13 mouse cellular contexts compared by ENCODE assay signal in the genomic region with DNA sequence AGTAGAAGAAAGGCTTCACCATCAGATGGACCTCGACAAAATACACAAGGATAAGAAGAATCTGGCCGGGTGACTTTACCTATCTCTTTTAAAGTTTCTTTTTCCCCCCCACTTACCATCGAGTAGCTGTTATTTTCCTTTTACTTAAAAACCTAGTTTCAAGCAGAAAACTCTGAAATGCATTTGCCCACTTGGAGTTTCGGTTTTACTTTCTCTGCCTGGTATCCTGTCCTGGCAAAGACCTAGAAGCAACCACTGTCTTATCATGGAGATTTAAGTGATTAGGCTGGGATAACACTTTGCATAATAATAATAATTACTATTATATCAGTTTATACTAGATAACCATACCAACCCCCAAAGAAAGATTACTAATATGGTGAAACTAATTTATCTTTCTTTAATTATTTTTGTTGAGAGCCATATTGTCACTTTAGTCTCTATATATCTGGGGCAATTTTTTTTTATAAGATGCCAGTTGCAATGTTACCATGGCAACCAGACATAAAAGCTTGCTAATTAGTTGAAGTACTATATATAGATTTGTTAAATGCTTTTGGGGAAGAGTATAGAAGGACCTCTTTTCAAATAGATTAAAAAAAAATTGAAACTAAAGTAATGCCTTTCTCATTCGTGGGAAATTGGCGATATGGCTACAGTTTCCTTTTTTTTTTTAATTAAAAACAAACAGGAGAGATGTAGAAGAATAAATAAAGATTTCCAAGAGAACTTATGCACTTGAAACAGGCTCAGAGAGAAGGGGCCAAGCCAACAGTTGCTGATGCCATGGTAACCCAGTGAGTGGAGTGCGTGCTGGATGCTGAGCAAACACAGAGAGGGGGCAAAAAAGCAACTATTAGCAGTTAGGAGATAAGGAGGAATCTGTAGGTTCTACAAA.
DNase-seq lines count a peak whose midpoint lies in the region; ATAC-seq and TF ChIP-seq lines count a peak whose summit lies in the region.
"Had no signal": no experiment of that assay in that cellular context is flagged by ENCODE, and none has a peak within 500 bp of the region (broad histone marks: within the 10 kb centered on the region; RNA-seq: fewer than 3 reads in every experiment).

No protein-coding gene starts in this region.

- peaks cover 16 to 51% of the 10 kb centered on the region in 2 experiments for H3K4me1 ChIP-seq in CH12.LX (ENCODE audit: control insufficient read depth in 1 of 2, insufficient read depth in 2 of 2)
- H3K4me1 ChIP-seq in forebrain, embryonic 14.5 days (ENCODE audit: control insufficient read depth, insufficient read depth, low read length), result peaks cover 24% of the 10 kb centered on the region
- H3K4me1 ChIP-seq in midbrain, embryonic 14.5 days (ENCODE audit: control insufficient read depth, insufficient read depth, low read length), result peaks cover 28% of the 10 kb centered on the region; the same call in 1 of the 2 replicates
- H3K4me1 ChIP-seq: megakaryocyte, embryonic 14.5 days had no signal

- dilution Hi-C loops in CH12.LX (cut with MboI; ENCODE audit: extremely low pct_ligation_motif_present, extremely low pct_unique_long_range_greater_than_20kb, low sequenced_read_pairs), result no loop called here

- peak overlapping the region; percentile 72 for H3K27ac ChIP-seq in CH12.LX (ENCODE audit: insufficient read depth, low read depth)
- 0 out of 2 replicates have a peak overlapping the region, but pooled peaks have one; percentile 4 for H3K27ac ChIP-seq in forebrain, embryonic 14.5 days (ENCODE audit: low read depth, low read length)
- no peak overlapping the region for H3K27ac ChIP-seq in midbrain, embryonic 14.5 days (replicated peaks; ENCODE audit: low read depth, low read length)

- peak; percentile 16 for DNase-seq in kidney, adult 9 months
- DNase-seq in kidney, adult 8-10 months, result no peak
- DNase-seq in CH12.LX (ENCODE audit: extremely low read depth), result no peak
- DNase-seq in forebrain, embryonic 14.5 days (ENCODE audit: low spot score), result peak; percentile 68
- peak; percentile 53 for DNase-seq in midbrain, embryonic 14.5 days
- DNase-seq in heart, postnatal 14 days, result no peak
- DNase-seq: cerebellum, postnatal 36 days; heart, postnatal 4 days; kidney, adult 11 months; lung, adult 18-20 months had no signal

- no peak for TF ChIP-seq CTCF in CH12.LX (conservative IDR thresholded peaks at IDR 0.05 in 1 of 2, IDR thresholded peaks at IDR 0.05 in 1 of 2; ENCODE audit: low read depth in 2 of 2, low read length in 2 of 2)

- no peak for TF ChIP-seq RAD21 in CH12.LX (IDR thresholded peaks at IDR 0.05; ENCODE audit: low read depth, low read length)

- H3K4me2 ChIP-seq in CH12.LX (ENCODE audit: insufficient read depth, low read depth, poor library complexity, severe bottlenecking), result peak overlapping the region; percentile 86
- H3K4me2 ChIP-seq in forebrain, embryonic 14.5 days (ENCODE audit: low read length), result no peak overlapping the region
- no peak overlapping the region for H3K4me2 ChIP-seq in midbrain, embryonic 14.5 days (ENCODE audit: low read length)

- no peak for TF ChIP-seq POLR2A in CH12.LX (IDR thresholded peaks at IDR 0.05; ENCODE audit: low read depth, low read length)

- peaks cover 8 to 45% of the 10 kb centered on the region in 2 experiments for H3K36me3 ChIP-seq in CH12.LX (replicated peaks in 1 of 2; ENCODE audit: control insufficient read depth in 1 of 2, insufficient read depth in 1 of 2, low read length in 1 of 2)
- H3K36me3 ChIP-seq in forebrain, embryonic 14.5 days (ENCODE audit: control insufficient read depth, insufficient read depth, low read length), result no peaks in the 10 kb centered on the region
- no peaks in the 10 kb centered on the region for H3K36me3 ChIP-seq in midbrain, embryonic 14.5 days (ENCODE audit: control insufficient read depth, insufficient read depth, low read length)

- peak overlapping the region; percentile 52 for H3K9ac ChIP-seq in CH12.LX (ENCODE audit: insufficient read depth, low read depth)
- H3K9ac ChIP-seq in forebrain, embryonic 14.5 days (ENCODE audit: low read length), result no peak overlapping the region
- no peak overlapping the region for H3K9ac ChIP-seq in midbrain, embryonic 14.5 days (replicated peaks; ENCODE audit: low read length)

- peaks cover 43% of the 10 kb centered on the region for H3K79me2 ChIP-seq in CH12.LX (replicated peaks; ENCODE audit: control insufficient read depth, extremely low read depth, insufficient read depth, poor library complexity, severe bottlenecking)

- WGBS in forebrain, embryonic 14.5 days, result 50% methylated on average over 7 of the region's 7 CpGs
- WGBS in midbrain, embryonic 14.5 days, result 59% methylated on average over 7 of the region's 7 CpGs

- in situ Hi-C loops in CH12.LX (cut with MboI; ENCODE audit: low pct_ligation_motif_present, low pct_unique_long_range_greater_than_20kb, low sequenced_read_pairs), result no loop called here

- no peaks in the 10 kb centered on the region for H3K9me3 ChIP-seq in CH12.LX (replicated peaks; ENCODE audit: low read length)
- no peaks in the 10 kb centered on the region for H3K9me3 ChIP-seq in forebrain, embryonic 14.5 days (replicated peaks; ENCODE audit: control insufficient read depth, low read length)
- H3K9me3 ChIP-seq in midbrain, embryonic 14.5 days (ENCODE audit: control insufficient read depth, low read length), result no peaks in the 10 kb centered on the region
- H3K9me3 ChIP-seq: megakaryocyte, embryonic 14.5 days had no signal

- TF ChIP-seq EP300 in CH12.LX (IDR thresholded peaks at IDR 0.05; ENCODE audit: low read length), result peak; percentile 73

- intact Hi-C loops in heart, postnatal 14 days (cut with DNase I), result no loop called here

- no peak overlapping the region for H3K4me3 ChIP-seq in CH12.LX (replicated peaks in 1 of 3; ENCODE audit: low read depth in 2 of 3, low read length in 2 of 3, poor library complexity in 1 of 3)
- no peak overlapping the region for H3K4me3 ChIP-seq in forebrain, embryonic 14.5 days (ENCODE audit: low read depth, low read length)
- no peak overlapping the region for H3K4me3 ChIP-seq in midbrain, embryonic 14.5 days (replicated peaks; ENCODE audit: low read depth, low read length)
- H3K4me3 ChIP-seq: megakaryocyte, embryonic 14.5 days had no signal

- peak; percentile 69; the same call in 1 of the 2 replicates for ATAC-seq in forebrain, embryonic 14.5 days
- ATAC-seq in midbrain, embryonic 14.5 days (ENCODE audit: low FRiP score, low TSS enrichment), result no peak
- no peak for ATAC-seq in erythroid progenitor cell, adult 5-6 weeks (replicated peaks; ENCODE audit: low FRiP score, poor library complexity, severe bottlenecking)
- ATAC-seq: Patski had no signal

- H3K27me3 ChIP-seq in CH12.LX (replicated peaks), result no peaks in the 10 kb centered on the region
- no peaks in the 10 kb centered on the region for H3K27me3 ChIP-seq in forebrain, embryonic 14.5 days (replicated peaks; ENCODE audit: control insufficient read depth, insufficient read depth, low read length)
- H3K27me3 ChIP-seq in midbrain, embryonic 14.5 days (ENCODE audit: control insufficient read depth, insufficient read depth, low read length), result no peaks in the 10 kb centered on the region
- H3K27me3 ChIP-seq: megakaryocyte, embryonic 14.5 days; Patski had no signal

TF ChIP-seq in CH12.LX, 34 proteins besides CTCF, POLR2A, EP300 and RAD21:
- TF ChIP-seq IRF4 (IDR thresholded peaks at IDR 0.05; ENCODE audit: low read depth, low read length) (peak; percentile 84), JUND (conservative IDR thresholded peaks at IDR 0.05; ENCODE audit: low read depth, low read length) (0 out of 2 replicates have a peak, but pooled peaks have one; percentile 14), ETS1 (conservative IDR thresholded peaks at IDR 0.05; ENCODE audit: low read depth, low read length) (0 out of 2 replicates have a peak, but pooled peaks have one; percentile 15), POLR2AphosphoS2 (IDR thresholded peaks at IDR 0.05; ENCODE audit: low read depth, low read length) (no peak), E2F4 (IDR thresholded peaks at IDR 0.05; ENCODE audit: insufficient replicate concordance, low read depth, low read length) (no peak), GABPA (IDR thresholded peaks at IDR 0.05; ENCODE audit: insufficient replicate concordance, low read depth, low read length) (no peak), MEF2A (IDR thresholded peaks at IDR 0.05; ENCODE audit: borderline replicate concordance, low read depth, low read length) (no peak)

Comparison
In these comparisons a context has a peak if more than half of its experiments do, and no peak if none do; other contexts are left out.
1. DNase-seq: peak in kidney, adult 9 months (single experiment), forebrain, embryonic 14.5 days (single experiment) and midbrain, embryonic 14.5 days (single experiment); none in kidney, adult 8-10 months (0 of 2), CH12.LX (single experiment) and heart, postnatal 14 days (0 of 2).